Mouse (Mus musculus) CH12.LX (cell line): ENCODE measurements around the gene Hid1. TPM values are rescaled to one million over a fixed set of nuclear protein-coding genes. Genes with fewer than 3 reads are reported as not detected.
"Not testable (repeated sequence)": the region's sequence is repeated elsewhere in the genome, so short reads cannot be mapped to it uniquely, and the experiment has no call there.

ENCODE experiments used
- DNase-seq: peaks from one replicate; pipeline ENCODE4 v3.0.0-alpha.2; 2013; ENCODE audit errors: extremely low read depth
- H3K27ac ChIP-seq: 2 replicates; pipeline ENCODE4 v1.5.1; 2012; ENCODE audit warnings: low read depth, mild to moderate bottlenecking, control low read depth, moderate library complexity; ENCODE audit not compliant: insufficient read depth
- H3K27me3 ChIP-seq: replicated peaks from 2 replicates; pipeline ENCODE3; 2012; ENCODE audit warnings: inconsistent platforms
- H3K36me3 ChIP-seq, 2 experiments: replicated peaks in 1 of 2; 2 replicates each; pipeline versions ENCODE3 to v1.6.1; 2012; ENCODE audit warnings: inconsistent platforms in 1 of 2, low read length in 1 of 2, mild to moderate bottlenecking in 1 of 2, mixed read lengths in 1 of 2, moderate library complexity in 1 of 2; ENCODE audit not compliant: control insufficient read depth in 1 of 2, insufficient read depth in 1 of 2
- H3K4me1 ChIP-seq, 2 experiments: 2 replicates each; pipeline ENCODE4 v1.6.1; 2012; ENCODE audit warnings: inconsistent platforms in 1 of 2, moderate library complexity in 1 of 2; ENCODE audit not compliant: insufficient read depth in 2 of 2, control insufficient read depth in 1 of 2
- H3K4me2 ChIP-seq: 2 replicates; pipeline ENCODE4 v1.6.1; 2012; ENCODE audit warnings: low read depth, mild to moderate bottlenecking, control low read depth; ENCODE audit not compliant: poor library complexity, insufficient read depth, severe bottlenecking
- H3K4me3 ChIP-seq, 3 experiments: fragments of 150-350 bp in 1 of 3; sonication (generic) in 1 of 3; replicated peaks in 1 of 3; 2 replicates each; pipeline versions ENCODE3 to v1.5.1; 2011 to 2012; ENCODE audit warnings: low read depth in 2 of 3, low read length in 2 of 3, mild to moderate bottlenecking in 2 of 3, moderate library complexity in 2 of 3, control low read depth in 1 of 3, improper control_type of control experiment in 1 of 3, inconsistent platforms in 1 of 3, mixed read lengths in 1 of 3; ENCODE audit not compliant: poor library complexity in 1 of 3
- H3K79me2 ChIP-seq: replicated peaks from 2 replicates; pipeline ENCODE4 v1.6.1; 2012; ENCODE audit warnings: mild to moderate bottlenecking, moderate library complexity; ENCODE audit not compliant: control insufficient read depth, poor library complexity, insufficient read depth, severe bottlenecking; ENCODE audit errors: extremely low read depth
- H3K9ac ChIP-seq: 2 replicates; pipeline ENCODE4 v1.6.1; 2012; ENCODE audit warnings: low read depth, mild to moderate bottlenecking, control low read depth, moderate library complexity; ENCODE audit not compliant: insufficient read depth
- H3K9me3 ChIP-seq: replicated peaks from 2 replicates; pipeline ENCODE3; 2012; ENCODE audit warnings: low read length, inconsistent platforms, mixed read lengths
- BHLHE40 ChIP-seq: IDR thresholded peaks from 2 replicates; pipeline ENCODE4 v1.6.1; 2011; ENCODE audit warnings: mild to moderate bottlenecking, low read depth, low read length, improper control_type of control experiment
- CHD1 ChIP-seq: IDR thresholded peaks from 2 replicates; pipeline ENCODE4 v1.6.1; 2012; ENCODE audit warnings: low read depth, low read length, improper control_type of control experiment, inconsistent platforms
- CTCF ChIP-seq, 2 experiments: IDR thresholded peaks in 1 of 2; conservative IDR thresholded peaks in 1 of 2; 2 replicates each; pipeline ENCODE4 v1.5.1; 2011 to 2012; ENCODE audit warnings: low read depth in 2 of 2, low read length in 2 of 2, improper control_type of control experiment in 1 of 2, inconsistent platforms in 1 of 2, mild to moderate bottlenecking in 1 of 2, moderate library complexity in 1 of 2
- EP300 ChIP-seq: IDR thresholded peaks from 2 replicates; pipeline ENCODE4 v1.6.1; 2011; ENCODE audit warnings: low read length, improper control_type of control experiment
- IRF4 ChIP-seq: IDR thresholded peaks from 2 replicates; pipeline ENCODE4 v1.6.1; 2014; ENCODE audit warnings: low read depth, mild to moderate bottlenecking, inconsistent platforms, low read length, improper control_type of control experiment
- JUN ChIP-seq: IDR thresholded peaks from 2 replicates; pipeline ENCODE4 v1.6.1; 2011; ENCODE audit warnings: low read depth, mild to moderate bottlenecking, low read length, improper control_type of control experiment, moderate library complexity; ENCODE audit not compliant: insufficient read depth
- MAX ChIP-seq: IDR thresholded peaks from 2 replicates; pipeline ENCODE4 v1.6.1; 2011; ENCODE audit warnings: low read length, improper control_type of control experiment
- MAZ ChIP-seq: IDR thresholded peaks from 2 replicates; pipeline ENCODE4 v1.6.1; 2012; ENCODE audit warnings: low read depth, mild to moderate bottlenecking, inconsistent platforms, low read length, improper control_type of control experiment, moderate library complexity
- MEF2A ChIP-seq: IDR thresholded peaks from 2 replicates; pipeline ENCODE4 v1.6.1; 2014; ENCODE audit warnings: low read depth, mild to moderate bottlenecking, inconsistent platforms, low read length, improper control_type of control experiment, borderline replicate concordance
- MXI1 ChIP-seq: IDR thresholded peaks from 2 replicates; pipeline ENCODE4 v1.6.1; 2011; ENCODE audit warnings: mild to moderate bottlenecking, low read depth, low read length, improper control_type of control experiment
- MYC ChIP-seq: IDR thresholded peaks from 2 replicates; pipeline ENCODE4 v1.6.1; 2011; ENCODE audit warnings: low read depth, mild to moderate bottlenecking, improper control_type of control experiment, low read length
- NRF1 ChIP-seq: IDR thresholded peaks from 2 replicates; pipeline ENCODE4 v1.6.1; 2014; ENCODE audit warnings: low read depth, mild to moderate bottlenecking, inconsistent platforms, low read length, improper control_type of control experiment, moderate library complexity
- POLR2AphosphoS2 ChIP-seq: IDR thresholded peaks from 2 replicates; pipeline ENCODE4 v1.6.1; 2011; ENCODE audit warnings: low read depth, low read length, improper control_type of control experiment
- RAD21 ChIP-seq: IDR thresholded peaks from 2 replicates; pipeline ENCODE4 v1.6.1; 2011; ENCODE audit warnings: low read depth, mild to moderate bottlenecking, low read length, improper control_type of control experiment, moderate library complexity
- SMC3 ChIP-seq: IDR thresholded peaks from 2 replicates; pipeline ENCODE4 v1.6.1; 2011; ENCODE audit warnings: low read depth, low read length, improper control_type of control experiment
- TBP ChIP-seq: conservative IDR thresholded peaks from 2 replicates; pipeline ENCODE4 v1.6.1; 2011; ENCODE audit warnings: low read depth, low read length, improper control_type of control experiment
- TCF12 ChIP-seq: IDR thresholded peaks from 2 replicates; pipeline ENCODE4 v1.6.1; 2014; ENCODE audit warnings: low read depth, mild to moderate bottlenecking, inconsistent platforms, low read length, improper control_type of control experiment
- UBTF ChIP-seq: IDR thresholded peaks from 2 replicates; pipeline ENCODE4 v1.6.1; 2012; ENCODE audit warnings: low read depth, mild to moderate bottlenecking, inconsistent platforms, low read length, improper control_type of control experiment, moderate library complexity
- USF1 ChIP-seq: IDR thresholded peaks from 2 replicates; pipeline ENCODE4 v1.6.1; 2014; ENCODE audit warnings: low read depth, mild to moderate bottlenecking, inconsistent platforms, low read length, improper control_type of control experiment
- USF2 ChIP-seq: conservative IDR thresholded peaks from 2 replicates; pipeline ENCODE4 v1.6.1; 2011; ENCODE audit warnings: low read depth, low read length, improper control_type of control experiment
- ZKSCAN1 ChIP-seq: IDR thresholded peaks from 2 replicates; pipeline ENCODE4 v1.6.1; 2012; ENCODE audit warnings: low read depth, inconsistent platforms, low read length, improper control_type of control experiment, borderline replicate concordance
- ZMIZ1 ChIP-seq: IDR thresholded peaks from 2 replicates; pipeline ENCODE4 v1.6.1; 2012; ENCODE audit warnings: low read depth, mild to moderate bottlenecking, inconsistent platforms, low read length, improper control_type of control experiment
- dilution Hi-C: fragments of 300-500 bp; cut with MboI; formaldehyde crosslinking; loops from 2 replicates; pipeline ENCODE4 v1.14.3; 2020; ENCODE audit warnings: low sequenced_read_pairs; ENCODE audit not compliant: extremely low pct_unique_long_range_greater_than_20kb, extremely low pct_ligation_motif_present
- in situ Hi-C: fragments of 300-500 bp; cut with MboI; formaldehyde crosslinking; loops from 3 replicates; pipeline ENCODE4 v1.14.3; 2019; ENCODE audit warnings: low sequenced_read_pairs, low pct_ligation_motif_present, low pct_unique_long_range_greater_than_20kb, mixed read lengths
- polyA plus RNA-seq: library from polyadenylated mRNA; unstranded; fragments of >175 nt; gene quantifications from 2 replicates; pipeline ENCODE4 v1.2.1, GENCODE M21; 2012; ENCODE audit warnings: low read depth; ENCODE audit not compliant: insufficient read length
- total RNA-seq, 2 experiments: library from RNA; depleted of rRNA; stranded (reverse); fragments of 300-350 nt in 1 of 2; fragments of >200 nt in 1 of 2; gene quantifications; 2 replicates each; pipeline ENCODE4 v1.2.3; 2012 to 2014

Gene Hid1
- total and polyA plus RNA-seq, 3 experiments = 0.12 to 3.6 (median 0.36) TPM

DNA sequence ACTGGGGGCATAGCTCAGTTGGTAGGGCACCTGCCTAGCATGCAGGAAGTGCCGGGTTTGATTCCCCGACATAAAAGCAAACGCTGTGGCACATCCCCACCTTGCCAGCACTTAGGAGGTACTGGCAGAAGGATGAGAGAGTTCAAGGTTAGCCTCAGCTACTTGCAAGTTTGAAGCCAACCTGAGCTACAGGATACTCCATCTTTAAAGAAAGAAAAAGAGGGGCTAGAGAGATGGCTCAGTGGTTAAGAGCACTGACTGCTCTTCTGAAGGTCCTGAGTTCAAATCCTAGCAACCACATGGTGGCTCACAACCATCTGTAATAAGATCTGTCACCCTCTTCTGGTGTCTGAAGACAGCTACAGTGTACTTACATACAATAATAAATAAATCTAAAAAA lies 19.3 kb upstream of the Hid1 start:
- TF ChIP-seq TBP = peak; percentile 90; the same call in 1 of the 2 replicates
- in situ Hi-C loops = not testable (repeated sequence)

DNA sequence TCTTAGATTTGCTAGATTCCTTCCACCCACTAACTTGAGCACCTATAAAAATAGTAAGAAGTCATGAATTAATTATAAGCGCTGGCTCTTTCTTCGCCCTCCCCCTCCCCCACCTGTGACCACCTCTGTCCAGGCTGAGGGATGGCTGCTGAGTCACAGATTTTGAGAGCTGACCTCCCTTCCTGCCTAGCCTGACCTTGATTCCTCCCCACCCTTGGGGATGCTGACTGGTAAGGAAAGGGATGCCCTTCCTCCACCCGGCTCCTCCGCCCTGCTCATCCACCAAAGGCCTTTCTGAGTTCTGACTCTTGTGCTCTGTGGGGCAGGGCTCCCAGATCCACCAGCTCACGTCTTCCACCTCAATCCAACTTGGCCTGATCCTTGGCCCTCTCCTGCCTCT lies 17.0 kb upstream of the Hid1 start:
- dilution Hi-C loops = no loop called here

More for the DNA sequence above, 19.3 kb upstream of the Hid1 start:
- H3K4me1 ChIP-seq, DNase-seq, H3K4me3 ChIP-seq, H3K79me2 ChIP-seq, H3K9ac ChIP-seq, dilution Hi-C loops, H3K9me3 ChIP-seq, H3K36me3 ChIP-seq, H3K4me2 ChIP-seq, H3K27ac ChIP-seq: not testable (repeated sequence)
- H3K27me3 ChIP-seq = peaks cover 82% of the 10 kb centered on the region

DNA sequence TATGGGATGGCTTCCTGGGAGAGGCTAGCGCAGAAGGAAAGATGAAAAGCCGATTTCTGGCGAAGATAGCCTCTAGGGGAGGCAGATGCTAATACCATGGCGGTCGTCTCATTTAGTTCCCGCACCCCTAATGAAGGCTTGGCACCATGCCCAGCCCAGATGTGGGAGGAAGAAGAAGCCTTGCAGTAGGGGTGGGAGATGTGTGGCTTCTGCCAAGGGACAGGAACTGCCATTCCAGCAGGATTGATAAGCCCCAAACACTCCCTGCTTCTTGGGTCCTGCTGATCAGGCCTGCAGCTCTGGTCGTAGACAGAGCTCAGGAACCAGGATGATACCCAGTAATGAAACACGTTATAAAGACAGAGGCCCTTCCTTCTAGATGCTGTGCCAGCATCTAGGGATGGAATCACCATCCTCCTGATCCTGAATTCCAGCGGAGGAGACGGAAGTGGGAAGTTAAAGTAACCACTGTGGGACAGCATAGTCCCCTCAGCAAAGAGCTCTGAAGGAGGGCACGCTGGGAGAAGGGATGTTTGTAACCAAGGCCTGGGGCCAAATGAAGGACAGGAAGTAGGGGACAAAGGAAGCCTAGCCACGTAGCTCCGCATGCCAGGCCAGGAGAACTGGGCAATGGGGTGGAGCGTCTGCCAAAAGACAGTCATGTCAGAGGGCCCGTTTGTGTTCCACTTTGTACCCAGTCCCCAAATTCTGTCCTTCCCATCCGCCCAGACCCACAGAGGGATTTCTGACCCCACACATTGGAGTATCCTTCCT lies 16.3 kb upstream of the Hid1 start:
- no peak overlapping the region for H3K27ac ChIP-seq
- no peaks in the 10 kb centered on the region for H3K4me1 ChIP-seq
- H3K27me3 ChIP-seq = peaks cover 65% of the 10 kb centered on the region
- H3K9me3 ChIP-seq = peaks cover 9% of the 10 kb centered on the region
- no peak overlapping the region for H3K4me2 ChIP-seq
- in situ Hi-C loops (no loop called here), dilution Hi-C loops (no loop called here)
- no peak for DNase-seq
- H3K9ac ChIP-seq = no peak overlapping the region
- no peaks in the 10 kb centered on the region for H3K79me2 ChIP-seq
- no peaks in the 10 kb centered on the region for H3K36me3 ChIP-seq
- H3K4me3 ChIP-seq = no peak overlapping the region
- TF ChIP-seq EP300 (no peak), ZMIZ1 (no peak), BHLHE40 (no peak), MAZ (no peak)

More for the DNA sequence above, 17.0 kb upstream of the Hid1 start:
- in situ Hi-C loops = no loop called here
- peaks cover 68% of the 10 kb centered on the region for H3K27me3 ChIP-seq
- H3K4me2 ChIP-seq = no peak overlapping the region
- H3K4me3 ChIP-seq = no peak overlapping the region
- H3K36me3 ChIP-seq = no peaks in the 10 kb centered on the region
- no peaks in the 10 kb centered on the region for H3K4me1 ChIP-seq
- no peak overlapping the region for H3K9ac ChIP-seq
- peaks cover 9% of the 10 kb centered on the region for H3K9me3 ChIP-seq
- no peak for DNase-seq
- H3K27ac ChIP-seq = no peak overlapping the region
- TF ChIP-seq TCF12 (no peak), IRF4 (no peak), USF1 (no peak), UBTF (no peak), TBP (no peak), JUN (no peak), CTCF (conservative IDR thresholded peaks at IDR 0.05 in 1 of 2, IDR thresholded peaks at IDR 0.05 in 1 of 2; ENCODE audit: low read depth in 2 of 2, low read length in 2 of 2) (no peak), MAX (no peak), MYC (no peak), MEF2A (no peak), NRF1 (no peak), MXI1 (no peak), ZKSCAN1 (no peak), SMC3 (no peak), POLR2AphosphoS2 (no peak), RAD21 (no peak), CHD1 (no peak), USF2 (no peak)
- no peaks in the 10 kb centered on the region for H3K79me2 ChIP-seq
